Mouse (Mus musculus): Measurements from ENCODE around the gene Fam83f.

The Fam83f gene

GRCm38 (mm10) chr15:80709593-80709992, 37.9 kb downstream of the Fam83f start:
- no peak for TF ChIP-seq GATA4 (IDR thresholded peaks at IDR 0.05; ENCODE audit: insufficient replicate concordance, low read length)

GRCm38 (mm10) chr15:80710257-80710607, 38.6 kb downstream of the Fam83f start:
- TF ChIP-seq GATA4 (IDR thresholded peaks at IDR 0.05; ENCODE audit: insufficient replicate concordance, low read length): no peak

- no peak for TF ChIP-seq GATA4 (IDR thresholded peaks at IDR 0.05; ENCODE audit: insufficient replicate concordance, low read length)
Observed at GRCm38 (mm10) chr15:80710608-80711363, 39.1 kb downstream of the Fam83f start, which contains the start of gene Tnrc6b. TSS of gene Tnrc6b (plus strand) at chr15:80711313.

- TF ChIP-seq GATA4 (IDR thresholded peaks at IDR 0.05; ENCODE audit: insufficient replicate concordance, low read length): no peak
Observed at GRCm38 (mm10) chr15:80711401-80712151, 39.9 kb downstream of the Fam83f start.

GRCm38 (mm10) chr15:80714299-80714698, 42.7 kb downstream of the Fam83f start:
- no peak for TF ChIP-seq GATA4 (IDR thresholded peaks at IDR 0.05; ENCODE audit: insufficient replicate concordance, low read length)

GRCm38 (mm10) chr15:80716631-80717135, 45.0 kb downstream of the Fam83f start:
- TF ChIP-seq GATA4 (IDR thresholded peaks at IDR 0.05; ENCODE audit: insufficient replicate concordance, low read length): no peak

GRCm38 (mm10) chr15:80717431-80717830, 45.8 kb downstream of the Fam83f start:
- TF ChIP-seq GATA4 (IDR thresholded peaks at IDR 0.05; ENCODE audit: insufficient replicate concordance, low read length): no peak

GRCm38 (mm10) chr15:80720249-80720648, 48.6 kb downstream of the Fam83f start:
- peak; percentile 71; the same call in 1 of the 2 replicates for TF ChIP-seq GATA4 (IDR thresholded peaks at IDR 0.05; ENCODE audit: insufficient replicate concordance, low read length)

- no peak for TF ChIP-seq GATA4 (IDR thresholded peaks at IDR 0.05; ENCODE audit: insufficient replicate concordance, low read length)
Observed at GRCm38 (mm10) chr15:80721861-80722260, 50.2 kb downstream of the Fam83f start.

- TF ChIP-seq GATA4 (IDR thresholded peaks at IDR 0.05; ENCODE audit: insufficient replicate concordance, low read length): no peak
Observed at GRCm38 (mm10) chr15:80722366-80722765, 50.7 kb downstream of the Fam83f start.

- TF ChIP-seq GATA4 (IDR thresholded peaks at IDR 0.05; ENCODE audit: insufficient replicate concordance, low read length): no peak
Observed at GRCm38 (mm10) chr15:80729477-80729876, 57.8 kb downstream of the Fam83f start.

- TF ChIP-seq GATA4 (IDR thresholded peaks at IDR 0.05; ENCODE audit: insufficient replicate concordance, low read length): no peak
Observed at GRCm38 (mm10) chr15:80731043-80731442, 59.4 kb downstream of the Fam83f start.

- TF ChIP-seq GATA4 (IDR thresholded peaks at IDR 0.05; ENCODE audit: insufficient replicate concordance, low read length): no peak
Observed at GRCm38 (mm10) chr15:80731511-80731910, 59.9 kb downstream of the Fam83f start.

GRCm38 (mm10) chr15:80732266-80733030, 60.8 kb downstream of the Fam83f start:
- no peak for TF ChIP-seq GATA4 (IDR thresholded peaks at IDR 0.05; ENCODE audit: insufficient replicate concordance, low read length)

GRCm38 (mm10) chr15:80735300-80735699, 63.7 kb downstream of the Fam83f start:
- TF ChIP-seq GATA4 (IDR thresholded peaks at IDR 0.05; ENCODE audit: insufficient replicate concordance, low read length): no peak

Data from liver, adult (tissue).